Mouse (Mus musculus): Measurements from ENCODE around the gene Rgl3.

DNA sequence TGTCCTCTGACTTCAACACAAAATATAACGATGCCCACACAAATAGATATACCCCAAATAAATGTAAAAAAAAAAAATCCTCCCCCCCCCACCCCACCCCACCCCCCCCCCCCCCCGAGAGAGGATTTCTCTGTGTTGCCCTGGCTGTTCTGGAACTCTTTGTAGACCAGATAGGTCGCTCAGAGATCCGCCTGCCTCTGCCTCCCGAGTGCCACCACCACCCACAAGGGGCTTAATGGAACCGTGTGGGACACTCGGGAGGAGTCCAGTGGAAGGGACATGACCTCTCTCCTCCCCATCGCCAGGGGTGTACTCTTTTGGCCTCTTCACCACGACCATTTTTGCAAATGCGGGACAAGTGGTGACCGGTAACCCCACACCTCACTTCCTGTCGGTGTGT lies 46.2 kb downstream of the Rgl3 start:
- TF ChIP-seq CTCF (IDR thresholded peaks at IDR 0.05; ENCODE audit: low read depth) (no peak), EP300 (IDR thresholded peaks at IDR 0.05; ENCODE audit: low read depth) (no peak)

All from heart, postnatal 0 days (tissue).